Mouse (Mus musculus): ENCODE results near the gene Atg2a. TPM values are rescaled to one million over a fixed set of nuclear protein-coding genes. Genes with fewer than 3 reads are reported as not detected.
"Not testable (repeated sequence)": the region's sequence is repeated elsewhere in the genome, so short reads cannot be mapped to it uniquely, and the experiment has no call there.

Gene Atg2a
- polyA plus RNA-seq, 1 experiment: 27.1 TPM

GRCm38 (mm10) chr19:6281122-6282020 is 39.9 kb downstream of the Atg2a start:
- no peak overlapping the region for H3K27ac ChIP-seq (ENCODE audit: insufficient read depth, low read depth, low read length)
- H3K4me1 ChIP-seq (ENCODE audit: control insufficient read depth, insufficient read depth, low read length): peaks cover 22% of the 10 kb centered on the region
- H3K4me3 ChIP-seq (ENCODE audit: insufficient read depth, low read length): no peak overlapping the region
- TF ChIP-seq POLR2A (IDR thresholded peaks at IDR 0.05; ENCODE audit: borderline replicate concordance, low read depth, low read length) (no peak), CTCF (IDR thresholded peaks at IDR 0.05; ENCODE audit: low read depth, low read length) (no peak)

GRCm38 (mm10) chr19:6283001-6283400 is 41.5 kb downstream of the Atg2a start:
- H3K4me3 ChIP-seq (ENCODE audit: insufficient read depth, low read length): no peak overlapping the region
- peaks cover 25% of the 10 kb centered on the region for H3K4me1 ChIP-seq (ENCODE audit: control insufficient read depth, insufficient read depth, low read length)
- TF ChIP-seq POLR2A (IDR thresholded peaks at IDR 0.05; ENCODE audit: borderline replicate concordance, low read depth, low read length) (no peak), CTCF (IDR thresholded peaks at IDR 0.05; ENCODE audit: low read depth, low read length) (no peak)
- H3K27ac ChIP-seq (ENCODE audit: insufficient read depth, low read depth, low read length): no peak overlapping the region

- Histone ChIP-seq H3K4me1 (ENCODE audit: control insufficient read depth, insufficient read depth, low read length) (peaks cover 19% of the 10 kb centered on the region), H3K27ac (ENCODE audit: insufficient read depth, low read depth, low read length) (no peak overlapping the region), H3K4me3 (ENCODE audit: insufficient read depth, low read length) (no peak overlapping the region)
- no peak for TF ChIP-seq POLR2A (IDR thresholded peaks at IDR 0.05; ENCODE audit: borderline replicate concordance, low read depth, low read length)
- TF ChIP-seq CTCF (IDR thresholded peaks at IDR 0.05; ENCODE audit: low read depth, low read length): no peak
These were observed 43.0 kb downstream of the Atg2a start for GRCm38 (mm10) chr19:6284502-6284901.

GRCm38 (mm10) chr19:6285226-6285625 is 43.8 kb downstream of the Atg2a start:
- TF ChIP-seq CTCF (IDR thresholded peaks at IDR 0.05; ENCODE audit: low read depth, low read length): no peak
- no peak for TF ChIP-seq POLR2A (IDR thresholded peaks at IDR 0.05; ENCODE audit: borderline replicate concordance, low read depth, low read length)

GRCm38 (mm10) chr19:6285632-6286433 is 44.4 kb downstream of the Atg2a start:
- Histone ChIP-seq H3K27ac (ENCODE audit: insufficient read depth, low read depth, low read length) (no peak overlapping the region), H3K4me1 (ENCODE audit: control insufficient read depth, insufficient read depth, low read length) (peaks cover 22% of the 10 kb centered on the region), H3K4me3 (ENCODE audit: insufficient read depth, low read length) (no peak overlapping the region)
- TF ChIP-seq POLR2A (IDR thresholded peaks at IDR 0.05; ENCODE audit: borderline replicate concordance, low read depth, low read length): no peak
- no peak for TF ChIP-seq CTCF (IDR thresholded peaks at IDR 0.05; ENCODE audit: low read depth, low read length)

More at GRCm38 (mm10) chr19:6285226-6285625, 43.8 kb downstream of the Atg2a start:
- H3K4me3 ChIP-seq (ENCODE audit: insufficient read depth, low read length): no peak overlapping the region
- H3K27ac ChIP-seq (ENCODE audit: insufficient read depth, low read depth, low read length): no peak overlapping the region
- peaks cover 19% of the 10 kb centered on the region for H3K4me1 ChIP-seq (ENCODE audit: control insufficient read depth, insufficient read depth, low read length)

- no peak overlapping the region for H3K27ac ChIP-seq (ENCODE audit: insufficient read depth, low read depth, low read length)
These were observed 45.2 kb downstream of the Atg2a start for GRCm38 (mm10) chr19:6286434-6287401.

GRCm38 (mm10) chr19:6288236-6288894 is 46.9 kb downstream of the Atg2a start:
- Histone ChIP-seq H3K27ac (ENCODE audit: insufficient read depth, low read depth, low read length) (no peak overlapping the region), H3K4me3 (ENCODE audit: insufficient read depth, low read length) (no peak overlapping the region)

More at GRCm38 (mm10) chr19:6286434-6287401, 45.2 kb downstream of the Atg2a start:
- H3K4me1 ChIP-seq (ENCODE audit: control insufficient read depth, insufficient read depth, low read length): peaks cover 28% of the 10 kb centered on the region
- no peak overlapping the region for H3K4me3 ChIP-seq (ENCODE audit: insufficient read depth, low read length)
- TF ChIP-seq CTCF (IDR thresholded peaks at IDR 0.05; ENCODE audit: low read depth, low read length): no peak
- no peak for TF ChIP-seq POLR2A (IDR thresholded peaks at IDR 0.05; ENCODE audit: borderline replicate concordance, low read depth, low read length)

GRCm38 (mm10) chr19:6289696-6290238 is 48.3 kb downstream of the Atg2a start:
- Histone ChIP-seq H3K27ac (ENCODE audit: insufficient read depth, low read depth, low read length) (no peak overlapping the region), H3K4me3 (ENCODE audit: insufficient read depth, low read length) (no peak overlapping the region), H3K4me1 (ENCODE audit: control insufficient read depth, insufficient read depth, low read length) (peaks cover 50% of the 10 kb centered on the region)
- TF ChIP-seq POLR2A (IDR thresholded peaks at IDR 0.05; ENCODE audit: borderline replicate concordance, low read depth, low read length): no peak
- TF ChIP-seq CTCF (IDR thresholded peaks at IDR 0.05; ENCODE audit: low read depth, low read length): no peak

More at GRCm38 (mm10) chr19:6288236-6288894, 46.9 kb downstream of the Atg2a start:
- no peak for TF ChIP-seq POLR2A (IDR thresholded peaks at IDR 0.05; ENCODE audit: borderline replicate concordance, low read depth, low read length)
- no peak for TF ChIP-seq CTCF (IDR thresholded peaks at IDR 0.05; ENCODE audit: low read depth, low read length)
- H3K4me1 ChIP-seq (ENCODE audit: control insufficient read depth, insufficient read depth, low read length): peaks cover 42% of the 10 kb centered on the region

GRCm38 (mm10) chr19:6290720-6291116 is 49.2 kb downstream of the Atg2a start:
- H3K4me1 ChIP-seq (ENCODE audit: control insufficient read depth, insufficient read depth, low read length): peaks cover 60% of the 10 kb centered on the region

More at GRCm38 (mm10) chr19:6290720-6291116, 49.2 kb downstream of the Atg2a start:
- H3K27ac ChIP-seq (ENCODE audit: insufficient read depth, low read depth, low read length); H3K4me3 ChIP-seq (ENCODE audit: insufficient read depth, low read length): not testable (repeated sequence)
